Mouse (Mus musculus): ENCODE measurements at regions not wholly inside any gene's neighbourhood (a gene's known extent, or its start where the extent isn't known, plus 50 kb on each side); places are given as distances from the start of the nearest gene placed in this dataset.

DNA sequence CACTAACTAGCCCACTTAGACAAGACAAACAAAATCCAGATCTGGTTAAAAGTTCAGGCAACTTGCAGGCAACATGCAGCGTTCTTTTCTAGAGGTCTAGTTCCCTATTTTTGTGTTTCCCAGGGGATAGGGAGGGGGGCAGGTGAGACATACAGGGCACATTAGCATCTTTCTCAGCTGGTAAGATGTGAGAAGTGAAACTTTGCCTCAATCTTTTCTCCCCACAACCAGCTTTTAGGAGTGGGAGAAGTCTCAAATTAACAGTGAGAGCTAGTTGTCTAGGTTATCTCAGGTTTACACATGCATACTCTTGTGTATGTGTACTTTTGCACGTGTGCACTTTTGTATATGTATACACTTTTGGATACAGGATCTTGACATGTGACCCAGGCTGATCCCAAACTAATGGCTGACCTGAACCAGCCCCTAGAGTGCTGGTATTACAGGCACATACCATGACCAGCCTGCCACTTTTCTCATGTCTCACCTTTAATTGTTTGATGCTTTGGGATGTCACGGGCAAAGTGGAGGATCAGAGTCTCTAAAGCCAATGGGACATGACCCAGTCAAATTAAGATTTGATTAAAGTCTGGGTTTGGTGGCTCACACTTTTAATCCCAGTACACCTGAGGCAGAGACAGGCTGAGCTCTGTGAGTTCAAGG, 60.3 kb upstream of the Ube2e1 start:
- no peak for DNase-seq

DNA sequence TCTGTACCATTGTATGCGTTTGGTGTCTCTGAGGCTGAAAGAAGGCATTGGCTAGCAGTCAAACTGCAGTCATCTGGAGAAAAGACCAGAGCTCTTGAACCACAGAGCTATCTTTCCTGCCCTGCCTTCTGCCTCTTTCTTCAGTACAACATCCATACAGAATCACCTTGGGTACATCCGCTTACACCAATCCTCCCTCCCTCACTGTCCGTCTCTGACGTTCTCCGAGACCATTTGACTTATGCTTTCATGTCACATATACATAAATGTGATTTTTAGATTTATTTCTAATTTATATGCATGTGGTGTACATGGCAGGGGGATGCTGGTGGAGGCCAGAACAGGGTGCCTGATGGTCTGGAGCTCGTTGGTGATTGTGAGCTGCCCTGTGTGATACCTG, 57.7 kb upstream of the Ube2e1 start:
- DNase-seq: no peak

DNA sequence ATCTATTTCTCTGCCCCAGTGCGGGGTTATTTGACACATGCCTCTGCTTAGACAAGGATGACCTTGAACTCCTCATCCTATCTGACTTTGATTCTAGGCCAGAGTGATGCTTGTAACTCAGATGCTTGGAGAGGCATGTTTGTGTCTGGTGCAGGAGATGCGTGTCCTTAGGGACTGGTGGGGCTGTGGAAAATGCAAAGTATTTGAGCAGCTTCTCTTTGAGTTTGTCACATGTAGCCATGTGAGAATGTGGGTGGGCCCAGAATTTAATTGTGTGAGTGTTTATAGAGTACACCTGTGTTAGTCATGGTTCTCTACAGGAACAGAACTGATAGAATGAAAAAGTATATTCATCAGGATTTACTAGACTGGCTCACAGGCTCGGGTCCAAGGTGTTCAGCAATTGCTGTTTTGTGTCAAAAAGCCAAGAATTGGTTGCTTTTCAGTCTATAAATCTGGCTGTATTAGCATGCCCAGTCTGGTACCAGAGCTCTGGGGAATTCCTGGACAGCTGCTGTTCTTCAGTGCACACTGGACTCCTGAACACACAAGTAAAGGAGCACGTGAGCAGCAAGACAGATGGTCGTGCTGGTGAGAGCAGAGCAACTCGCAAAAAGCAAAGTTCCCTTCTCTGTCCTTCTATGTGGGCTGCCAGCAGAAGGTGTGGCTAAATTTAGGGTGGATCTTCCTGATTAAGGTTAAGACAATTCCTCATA, 54.5 kb upstream of the Ube2e1 start:
- no peak for DNase-seq

Data from cerebellum, adult 18-20 months (tissue).